Mouse (Mus musculus) brain, embryonic 14.5 days (tissue): ENCODE results near the gene Scly. TPM values are rescaled to one million over a fixed set of nuclear protein-coding genes. Genes with fewer than 3 reads are reported as not detected.

Source experiments
- DNase-seq: peaks from one replicate; pipeline ENCODE4 v3.0.0-alpha.2; 2011; ENCODE audit warnings: low read depth
- CTCF ChIP-seq: fragments of 200-500 bp; IDR thresholded peaks from 2 replicates; pipeline ENCODE4 v1.5.1; 2012; ENCODE audit warnings: inconsistent platforms, mild to moderate bottlenecking, moderate library complexity, borderline replicate concordance; ENCODE audit not compliant: insufficient read depth, insufficient read length; ENCODE audit errors: extremely low read depth
- POLR2A ChIP-seq: fragments of 200-500 bp; IDR thresholded peaks from 2 replicates; pipeline ENCODE4 v1.6.1; 2012; ENCODE audit warnings: mild to moderate bottlenecking, inconsistent platforms, borderline replicate concordance; ENCODE audit not compliant: poor library complexity, insufficient read depth, insufficient read length, severe bottlenecking; ENCODE audit errors: extremely low read depth
- polyA plus RNA-seq: library from polyadenylated mRNA; depleted of rRNA; stranded (reverse); fragments of >200 nt; gene quantifications from 2 replicates; pipeline ENCODE4 v1.2.3, GENCODE M21; 2012

The Scly gene
- polyA plus RNA-seq, 1 experiment, result 12.7 TPM

DNA sequence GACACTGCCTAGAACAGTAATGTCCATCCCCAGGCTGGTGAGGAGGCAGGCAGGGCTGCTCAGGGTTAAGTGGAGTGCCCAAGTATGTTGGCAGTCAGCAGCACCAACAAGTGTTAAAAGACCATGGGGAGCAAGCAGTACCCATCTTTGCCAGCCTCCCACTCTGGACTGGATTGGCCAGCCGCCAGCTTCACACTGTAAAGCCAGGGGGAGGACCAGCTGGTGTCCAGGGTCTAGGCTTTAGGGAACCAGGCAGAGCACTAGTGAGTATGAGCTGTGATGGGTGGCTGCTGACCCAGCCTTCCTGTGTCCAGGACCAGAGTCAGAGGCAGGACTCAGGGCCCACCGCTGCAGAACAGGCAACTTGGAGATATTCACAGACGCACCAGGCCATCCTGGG is 45.9 kb downstream of the Scly start:
- DNase-seq, result peak; percentile 12

DNA sequence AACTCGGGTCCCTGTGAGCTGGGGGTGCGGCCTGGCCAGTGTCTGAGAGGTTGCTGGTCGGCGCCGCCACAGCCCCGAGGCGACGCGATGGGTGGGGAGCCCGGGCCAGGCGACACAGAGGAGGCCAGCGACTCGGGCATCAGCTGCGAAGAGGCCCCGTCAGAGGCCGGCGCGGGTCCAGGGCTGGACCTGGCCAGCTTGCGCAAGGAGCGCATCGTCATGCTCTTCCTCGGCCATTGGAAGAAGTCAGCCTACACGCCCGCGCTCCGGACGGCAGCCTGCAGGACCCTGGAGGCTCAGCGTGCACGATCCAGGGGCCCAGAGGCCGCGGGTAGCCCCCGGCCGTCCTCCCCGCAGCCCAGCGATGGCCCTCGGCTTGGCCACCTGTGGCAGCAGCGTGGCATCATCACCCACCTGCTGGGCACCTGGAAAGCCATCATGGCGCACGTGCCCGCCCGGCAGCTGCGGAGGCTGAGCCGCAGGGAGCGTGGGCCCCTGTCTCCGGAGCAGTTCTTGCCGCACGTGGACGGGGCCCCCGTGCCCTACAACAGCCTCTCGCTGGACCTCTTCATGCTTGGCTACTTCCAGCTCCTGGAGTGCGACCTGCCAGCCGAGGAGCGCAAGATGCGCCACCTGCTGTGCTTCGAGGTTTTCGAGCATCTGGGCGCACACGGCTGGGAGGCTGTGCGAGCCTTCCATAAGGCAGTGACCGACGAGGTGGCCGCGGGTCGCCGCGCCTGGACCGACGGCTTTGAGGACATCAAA is 47.0 kb downstream of the Scly start:
- peak; percentile 33 for DNase-seq
- no peak for TF ChIP-seq POLR2A
- no peak for TF ChIP-seq CTCF

More for the DNA sequence above, 45.9 kb downstream of the Scly start:
- TF ChIP-seq POLR2A (no peak), CTCF (no peak)

DNA sequence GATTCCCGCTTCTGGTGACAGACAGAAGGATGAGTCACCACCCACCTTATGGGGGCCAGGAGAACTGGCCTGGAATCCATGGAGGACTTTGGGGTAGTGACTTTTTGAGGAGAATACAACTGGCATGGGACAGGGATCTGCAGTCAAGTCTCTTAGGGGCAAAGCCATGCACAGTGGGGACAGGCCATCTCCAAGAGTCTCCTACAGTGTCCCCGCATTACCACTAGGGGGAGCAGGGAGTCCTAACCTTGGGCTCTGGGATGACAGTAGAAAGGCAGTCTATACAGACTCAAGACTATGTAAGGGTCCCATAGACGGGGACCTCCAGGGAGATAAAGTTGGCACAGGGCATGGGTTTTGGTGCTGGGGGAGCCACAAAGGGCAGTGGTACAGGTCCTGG is 48.8 kb downstream of the Scly start:
- TF ChIP-seq CTCF (peak; percentile 92), POLR2A (no peak)
- DNase-seq, result peak; percentile 70

DNA sequence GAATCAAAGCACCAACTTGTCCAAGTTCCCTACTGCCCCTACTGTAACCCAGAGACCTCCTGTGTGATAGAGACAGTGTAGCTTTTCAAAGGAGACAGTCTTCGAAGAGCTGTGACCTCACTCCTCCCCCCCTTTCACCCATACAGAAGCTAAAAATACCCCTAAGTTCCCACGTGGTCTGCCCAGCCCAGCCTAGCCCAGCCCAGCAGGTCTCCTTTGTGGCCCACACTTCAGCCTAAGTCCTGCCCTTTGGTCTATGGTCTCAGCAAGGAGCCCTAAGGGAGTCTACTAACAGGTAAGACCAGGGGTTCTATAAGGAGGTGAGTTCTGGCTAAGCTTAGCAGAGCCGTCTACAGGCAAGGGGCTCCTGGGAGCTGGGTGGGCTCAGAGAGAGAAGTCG is 52.7 kb downstream of the Scly start, which contains the start of gene Klhl30:
TSS of gene Klhl30 (plus strand) at position 176 of the 400 bp plus-strand sequence.
- no peak for TF ChIP-seq CTCF
- TF ChIP-seq POLR2A, result no peak
- no peak for DNase-seq

DNA sequence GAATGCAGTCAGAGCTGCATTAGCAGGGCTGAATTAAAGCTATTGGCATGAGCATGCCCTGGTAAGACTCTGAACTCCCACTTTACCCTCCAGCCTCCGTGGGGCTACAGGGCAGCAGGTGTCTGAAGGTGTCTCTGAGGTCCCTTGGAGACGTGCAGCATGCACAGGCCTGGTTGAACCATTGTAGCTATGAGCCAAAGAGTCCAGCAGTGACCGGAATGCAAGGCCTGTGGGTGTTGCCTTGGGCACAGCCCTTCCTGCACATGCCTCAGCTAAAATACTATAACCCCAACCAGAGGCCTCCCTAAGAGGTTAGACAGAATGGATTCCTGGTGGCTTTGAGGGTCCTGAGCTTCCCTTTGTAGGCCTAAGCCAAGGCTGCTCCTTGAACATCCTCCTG is 53.1 kb downstream of the Scly start:
- no peak for DNase-seq
- no peak for TF ChIP-seq CTCF
- TF ChIP-seq POLR2A, result no peak

DNA sequence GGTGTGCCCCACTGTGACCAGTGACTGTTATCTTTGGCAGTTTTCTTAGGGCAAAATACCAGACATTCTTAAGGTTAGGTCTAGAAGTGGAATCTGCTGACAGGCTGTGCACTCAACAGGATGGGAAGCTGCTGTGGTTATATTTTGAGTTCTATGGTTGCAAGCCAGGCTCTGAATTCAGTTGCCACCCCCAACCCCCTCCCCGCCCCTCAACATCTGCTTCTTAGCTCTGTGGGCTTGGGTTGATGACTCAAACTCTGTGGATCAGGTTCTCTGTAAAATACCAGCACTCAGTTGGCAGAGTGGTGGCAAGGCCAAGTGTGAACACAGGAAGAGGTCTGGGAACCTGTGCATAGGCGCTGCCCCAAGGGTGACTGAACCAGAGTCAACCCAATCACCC is 54.1 kb downstream of the Scly start:
- no peak for TF ChIP-seq POLR2A
- DNase-seq, result no peak

DNA sequence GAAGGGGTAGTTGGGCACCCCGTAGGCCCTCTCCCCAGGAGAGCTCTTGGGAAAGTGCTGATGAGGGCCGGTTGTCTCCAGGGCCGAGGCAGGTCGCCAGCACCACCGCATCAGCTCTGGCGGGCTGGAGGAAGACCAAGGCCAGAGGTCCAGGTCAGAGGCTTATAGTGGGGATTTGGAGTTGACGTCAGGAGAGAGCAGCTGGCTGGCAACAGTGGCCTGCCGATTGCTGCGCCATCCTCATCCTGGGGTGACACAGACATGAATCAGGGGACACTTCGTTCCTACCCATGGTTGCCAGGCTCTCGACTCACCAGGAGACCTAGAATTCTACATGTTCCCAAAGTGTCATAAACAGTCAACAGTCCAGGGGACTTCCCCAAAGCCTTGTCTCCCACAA is 58.0 kb downstream of the Scly start:
- TF ChIP-seq POLR2A, result no peak
- TF ChIP-seq CTCF, result no peak

DNA sequence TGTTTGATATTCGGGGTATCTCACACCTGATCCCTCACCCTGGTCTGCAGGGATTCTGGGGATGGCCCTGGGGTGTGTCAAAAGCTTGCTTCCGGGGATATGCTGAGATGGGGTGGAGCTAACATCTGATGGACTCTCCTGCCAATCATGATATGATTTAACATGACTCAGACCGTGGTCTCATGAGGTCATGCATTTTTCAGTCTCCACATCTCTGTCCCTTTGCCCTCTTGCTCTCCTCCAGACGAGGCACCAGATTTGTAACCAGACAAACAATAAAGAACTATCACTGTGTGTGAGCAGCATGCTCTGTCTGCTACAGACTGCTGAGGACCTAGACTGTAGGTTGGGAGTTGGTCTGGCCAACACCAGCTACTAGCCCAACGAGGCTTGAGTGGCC is 64.0 kb downstream of the Scly start:
- no peak for TF ChIP-seq POLR2A
- no peak for TF ChIP-seq CTCF
- no peak for DNase-seq

More for the DNA sequence above, 58.0 kb downstream of the Scly start:
- DNase-seq, result no peak

DNA sequence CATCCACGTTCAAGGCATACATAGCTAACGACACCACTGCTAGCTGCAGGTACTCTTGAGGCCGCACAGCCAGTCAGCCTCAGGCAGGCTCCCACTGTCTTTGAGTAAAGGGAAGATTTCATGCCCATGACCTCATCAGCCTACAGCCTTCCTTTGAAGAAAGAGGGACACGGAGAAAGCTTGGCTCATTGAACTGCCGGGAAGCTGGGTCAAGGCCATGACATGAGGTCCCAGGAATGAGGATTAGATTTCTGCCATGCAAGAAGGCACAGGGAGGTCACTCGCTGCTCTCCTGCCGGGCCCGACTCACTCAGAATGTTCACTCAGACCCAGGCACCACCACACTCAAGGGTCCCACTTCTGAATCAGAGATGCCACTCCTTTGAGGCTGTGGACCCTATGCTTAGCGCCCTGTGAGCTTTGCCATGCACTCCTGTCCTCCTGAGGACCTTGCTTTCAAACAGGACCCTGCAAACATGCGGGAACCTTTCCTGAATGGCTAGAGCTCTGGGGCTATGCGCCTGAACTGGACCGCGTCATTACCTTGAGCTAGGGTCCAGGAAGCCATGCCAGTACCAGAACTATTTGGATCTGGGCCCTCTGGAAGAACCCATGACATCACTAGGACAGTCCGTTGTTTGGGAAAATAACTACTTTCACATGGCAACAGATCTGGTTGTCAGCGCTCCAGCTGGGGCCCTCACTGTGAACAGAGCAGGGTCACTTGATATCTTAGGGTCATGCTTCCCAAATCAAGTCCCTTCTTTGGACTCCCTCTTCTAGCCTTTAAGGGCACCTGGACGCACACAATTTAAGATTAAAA is 66.9 kb downstream of the Scly start:
- no peak for DNase-seq
- TF ChIP-seq POLR2A (no peak), CTCF (no peak)

DNA sequence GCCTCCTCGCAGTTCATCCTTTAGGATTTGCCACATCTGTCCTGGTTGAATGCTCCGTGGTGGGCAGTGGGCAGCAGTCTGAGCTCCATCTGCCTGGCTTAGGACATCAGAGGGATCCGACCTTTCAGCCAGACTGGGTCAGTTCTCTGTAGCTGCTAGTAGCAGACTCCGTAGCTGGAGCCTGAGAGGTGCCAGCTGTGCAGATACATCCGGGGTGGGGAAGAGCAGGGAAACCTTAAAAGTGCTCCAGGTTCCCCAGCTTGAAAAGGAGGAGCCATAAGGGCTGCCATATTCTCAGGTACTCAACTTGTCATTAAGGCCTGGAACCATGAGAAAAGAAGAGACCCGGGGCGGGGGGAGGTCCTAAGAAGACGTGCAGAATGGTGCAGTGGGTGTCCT is 67.7 kb downstream of the Scly start:
- no peak for TF ChIP-seq POLR2A
- no peak for TF ChIP-seq CTCF

DNA sequence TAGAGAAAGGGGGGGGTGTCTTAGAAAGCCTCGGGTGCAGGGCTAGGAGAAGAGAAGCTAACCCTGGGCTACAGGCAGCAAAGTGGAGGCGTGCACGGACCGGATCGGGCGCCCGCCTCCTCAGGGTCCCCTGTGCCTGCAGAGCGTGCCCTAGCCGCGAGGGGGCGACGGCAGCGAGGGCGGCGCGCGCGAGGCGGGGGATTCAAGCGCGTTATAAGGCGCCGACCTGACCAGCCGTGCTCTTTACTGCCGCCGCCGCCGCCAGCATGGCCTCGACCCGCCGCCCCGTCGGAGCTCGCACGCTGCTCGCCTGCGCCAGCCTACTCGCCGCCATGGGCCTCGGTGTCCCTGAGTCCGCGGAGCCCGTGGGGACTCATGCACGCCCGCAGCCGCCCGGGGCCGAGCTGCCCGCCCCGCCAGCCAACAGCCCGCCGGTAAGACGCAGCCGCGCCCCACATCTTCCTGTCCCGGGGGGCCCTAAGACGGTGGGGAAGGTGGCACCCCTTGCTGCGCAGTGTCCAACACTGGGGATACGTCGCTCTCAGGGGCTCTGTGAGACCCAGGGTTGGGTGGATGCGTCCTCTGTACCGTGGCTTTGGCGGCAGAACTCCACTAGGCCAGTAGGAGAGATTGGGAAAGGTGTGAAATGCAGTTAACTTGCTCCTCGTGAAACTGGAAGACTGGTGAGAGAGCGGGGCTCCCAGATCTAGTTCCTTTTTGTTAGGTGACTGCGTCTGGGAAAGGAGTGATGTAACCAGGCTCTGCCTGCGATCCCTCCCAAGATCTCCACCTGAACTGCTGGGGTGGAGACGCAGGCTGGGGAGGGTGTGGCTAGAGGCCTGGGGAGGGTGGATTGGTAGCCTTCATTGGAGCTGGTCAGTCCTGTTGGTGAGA is 68.3 kb downstream of the Scly start, which contains the start of gene Erfe:
TSS of gene Erfe (plus strand) at position 216 of the 894 bp plus-strand sequence.
- no peak for TF ChIP-seq POLR2A
- TF ChIP-seq CTCF, result peak; percentile 69
- peak; percentile 56 for DNase-seq

More for the DNA sequence above, 67.7 kb downstream of the Scly start:
- no peak for DNase-seq
